Mouse (Mus musculus) megakaryocyte, embryonic 14.5 days (primary cell): ENCODE results near the gene Nek11.

Experiments
- FLI1 ChIP-seq: IDR thresholded peaks from 2 replicates; pipeline ENCODE4 v1.6.1; 2012; ENCODE audit warnings: low read length, inconsistent platforms, mixed read lengths
- GATA1 ChIP-seq: IDR thresholded peaks from 3 replicates; pipeline ENCODE4 v1.6.1; 2012; ENCODE audit warnings: mixed read lengths, low read length, inconsistent platforms, borderline replicate concordance

DNA sequence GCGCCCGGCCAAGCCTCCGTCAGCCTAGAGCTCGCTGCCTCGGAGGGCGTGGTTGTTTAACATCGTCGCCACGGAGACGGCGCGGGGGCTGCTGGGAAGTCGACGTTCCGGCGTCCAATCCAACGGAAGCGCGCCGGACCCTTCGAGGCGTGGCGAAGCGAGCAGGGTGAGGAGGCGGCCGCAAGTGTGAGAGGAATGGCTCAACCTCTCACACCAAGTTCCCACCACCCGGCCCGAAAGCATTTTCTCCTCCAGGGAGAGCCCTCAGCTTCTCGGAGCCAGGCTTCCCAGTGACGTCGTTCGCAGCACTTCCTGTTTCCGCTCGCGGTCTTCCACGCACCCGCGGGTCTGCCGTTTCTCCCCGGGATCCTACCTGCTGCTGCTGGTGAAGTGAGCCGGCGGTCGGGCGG lies at the start of gene Nek11, which contains the start of gene Aste1:
- no peak for TF ChIP-seq GATA1
- TF ChIP-seq FLI1: no peak
